Mouse (Mus musculus) retina, embryonic 14.5 days (tissue): Measurements from ENCODE around the gene Cyb561d2.
A peak's percentile ranks its signal among the peaks of the same experiment; 100 is the strongest.
"Not testable (repeated sequence)": the region's sequence is repeated elsewhere in the genome, so short reads cannot be mapped to it uniquely, and the experiment has no call there.

Experiments used
- DNase-seq: peaks from one replicate; pipeline ENCODE4 v3.0.0-alpha.2; 2015; ENCODE audit warnings: low spot score

Gene Cyb561d2

DNA sequence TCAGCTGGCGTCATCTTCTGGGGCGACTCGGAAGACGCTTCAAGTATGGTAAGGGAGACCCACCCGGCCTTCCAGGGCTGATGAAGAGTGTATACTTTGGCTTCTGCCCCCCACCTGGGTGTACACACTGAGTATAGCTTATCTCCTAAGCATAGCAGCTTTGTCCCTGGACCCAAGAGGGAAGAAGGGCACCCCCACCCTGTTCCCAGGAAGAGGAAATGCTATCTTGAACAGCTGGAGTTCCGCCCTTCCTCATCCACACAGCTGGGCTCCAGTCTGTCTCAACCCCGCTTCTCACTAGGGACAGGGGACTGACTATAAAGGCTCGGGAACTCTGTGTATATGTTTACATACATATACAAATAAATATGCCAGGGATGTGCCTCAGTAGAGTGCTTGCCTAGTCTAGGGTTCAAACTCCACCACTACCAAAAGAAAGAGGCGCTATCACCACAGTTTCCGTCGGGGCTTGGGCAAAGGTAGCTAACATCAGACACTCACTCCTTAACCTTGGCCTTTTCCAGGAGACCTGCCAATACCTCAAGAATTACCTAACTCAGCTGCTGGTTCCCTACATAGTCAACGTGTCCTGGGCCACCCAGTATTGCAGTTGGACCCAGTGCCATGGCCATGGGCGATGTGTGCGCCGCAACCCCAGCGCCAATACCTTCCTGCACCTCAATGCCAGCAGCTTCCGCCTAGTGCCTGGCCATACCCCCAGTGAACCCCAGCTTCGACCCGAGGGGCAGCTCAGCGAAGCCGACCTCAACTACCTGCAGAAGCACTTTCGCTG is 29.7 kb upstream of the Cyb561d2 start:
- no peak for DNase-seq

DNA sequence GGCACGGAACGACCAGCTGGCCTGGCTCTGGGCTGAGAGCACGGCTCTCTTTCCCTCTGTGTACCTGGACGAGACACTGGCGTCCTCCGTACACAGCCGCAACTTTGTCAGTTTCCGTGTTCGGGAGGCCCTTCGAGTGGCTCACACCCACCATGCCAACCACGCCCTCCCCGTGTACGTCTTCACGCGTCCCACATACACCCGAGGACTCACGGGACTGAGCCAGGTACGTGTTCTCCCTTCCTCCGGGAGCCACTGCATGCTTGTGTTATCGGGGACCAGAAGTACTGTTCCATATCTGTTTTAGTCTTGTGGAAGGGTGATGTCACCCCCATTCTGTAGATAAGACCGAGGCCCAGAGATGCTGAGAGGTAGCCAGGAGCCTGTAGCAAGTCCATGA is 28.9 kb upstream of the Cyb561d2 start:
- no peak for DNase-seq

DNA sequence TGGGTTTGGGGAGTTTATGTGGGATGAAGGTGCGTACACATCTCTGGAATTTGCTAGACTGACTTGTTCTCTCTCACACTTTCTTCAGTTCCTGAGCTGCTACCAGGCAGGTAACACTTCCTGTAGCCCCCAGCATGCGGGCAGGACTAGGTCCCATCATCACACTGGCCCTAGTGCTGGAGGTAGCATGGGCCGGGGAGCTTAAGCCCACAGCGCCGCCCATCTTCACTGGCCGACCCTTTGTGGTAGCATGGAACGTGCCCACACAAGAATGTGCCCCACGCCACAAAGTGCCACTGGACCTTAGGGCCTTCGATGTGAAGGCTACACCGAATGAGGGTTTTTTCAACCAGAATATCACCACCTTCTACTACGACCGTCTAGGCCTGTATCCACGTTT is 28.0 kb upstream of the Cyb561d2 start:
- DNase-seq, result no peak

DNA sequence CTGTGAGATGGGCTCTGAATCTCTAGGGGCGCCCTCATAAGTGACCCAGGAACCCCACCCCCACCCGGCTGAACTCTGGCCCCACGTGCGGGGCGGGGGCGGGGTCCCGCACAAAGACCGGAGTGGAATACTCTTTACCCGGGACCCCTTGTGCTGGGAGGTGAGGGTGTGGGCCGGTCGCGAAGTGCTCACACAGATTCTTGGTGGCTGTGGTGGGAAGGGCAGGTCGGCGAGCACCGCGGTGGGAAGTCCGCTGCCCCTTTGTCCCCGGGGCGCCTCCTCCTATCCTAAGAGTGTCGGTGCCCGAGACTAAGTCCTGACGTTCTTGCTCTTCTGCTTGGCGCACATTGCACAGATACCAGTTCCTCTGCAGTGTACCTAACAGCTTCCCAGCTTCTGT is 27.3 kb upstream of the Cyb561d2 start:
- DNase-seq, result no peak

DNA sequence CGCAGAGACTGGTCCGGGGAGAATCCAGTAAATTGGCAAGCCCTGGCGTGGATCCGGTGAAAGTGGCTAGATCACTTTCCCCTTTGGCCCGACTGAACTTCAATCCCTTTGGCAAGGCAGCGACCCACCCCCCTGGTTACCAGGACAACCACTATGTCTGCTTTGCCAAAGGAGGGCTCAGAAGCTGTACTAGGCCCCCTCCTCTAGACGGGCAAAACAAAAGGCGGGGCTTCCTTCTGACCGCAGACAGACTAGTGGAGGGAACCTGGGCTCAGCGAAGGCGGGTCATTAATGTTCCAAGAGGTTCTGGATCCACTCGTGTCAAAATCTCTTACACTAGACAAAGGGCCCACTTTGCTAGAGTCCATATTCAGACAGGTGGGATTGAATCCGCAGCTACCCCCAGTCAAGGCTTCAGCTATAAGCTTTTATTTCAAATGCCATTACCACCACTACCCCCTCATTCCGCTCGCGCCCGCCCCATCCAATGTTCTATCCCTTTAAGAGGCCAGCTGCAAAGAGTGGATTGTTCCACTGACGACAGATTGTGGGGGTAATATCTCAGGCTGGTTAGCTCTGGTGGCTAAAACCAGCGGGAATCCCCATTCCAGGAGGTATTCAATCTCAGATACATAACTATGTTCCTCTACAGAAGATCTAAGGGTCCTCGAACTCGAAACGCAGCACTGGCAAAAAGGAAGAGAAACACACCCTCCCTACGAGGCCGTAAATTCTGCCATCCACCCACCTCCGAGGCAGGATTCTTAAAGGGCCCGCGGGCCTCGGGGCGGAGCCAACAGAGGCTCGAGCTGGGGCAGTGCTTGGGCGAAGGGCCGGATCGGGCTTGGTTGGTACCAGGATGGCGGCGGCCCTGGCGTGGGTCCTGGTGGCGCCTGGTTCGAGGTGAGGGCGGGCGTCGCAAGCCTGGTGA is 26.6 kb upstream of the Cyb561d2 start:
- DNase-seq, result peak; percentile 91

DNA sequence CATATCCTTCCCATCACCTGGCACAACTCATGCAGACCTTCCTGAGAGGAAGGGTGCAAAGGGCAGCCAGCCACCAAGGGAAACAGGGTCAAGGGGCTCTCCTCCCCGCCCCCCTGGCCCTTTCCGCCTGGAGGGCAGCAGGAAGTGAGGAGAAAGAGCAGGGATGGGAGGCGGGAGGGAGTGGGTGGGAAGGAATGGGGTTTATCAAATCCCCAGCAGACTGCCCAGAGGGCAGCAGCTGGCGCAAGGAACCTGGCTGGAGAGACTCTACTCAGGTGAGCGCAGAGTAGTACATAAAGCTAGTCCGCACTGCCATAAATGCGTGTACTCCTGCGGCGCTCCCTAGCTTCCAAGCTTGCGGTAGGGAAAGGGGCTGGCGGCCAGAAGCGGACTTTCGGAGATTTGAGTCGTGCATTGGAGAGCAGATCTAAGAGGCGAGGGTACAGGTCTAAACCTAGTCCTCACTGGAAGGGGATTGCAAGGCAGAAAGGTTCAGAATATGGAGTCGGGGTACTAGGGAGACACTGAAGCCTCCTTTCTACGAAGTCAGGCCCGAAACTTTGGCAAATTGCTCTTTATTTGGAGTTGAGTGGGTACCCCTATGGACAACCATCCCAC is 25.8 kb upstream of the Cyb561d2 start, which contains the start of gene Hyal2:
TSS of gene Hyal2 (plus strand) at position 244 of the 618 bp plus-strand sequence.
- DNase-seq, result no peak

DNA sequence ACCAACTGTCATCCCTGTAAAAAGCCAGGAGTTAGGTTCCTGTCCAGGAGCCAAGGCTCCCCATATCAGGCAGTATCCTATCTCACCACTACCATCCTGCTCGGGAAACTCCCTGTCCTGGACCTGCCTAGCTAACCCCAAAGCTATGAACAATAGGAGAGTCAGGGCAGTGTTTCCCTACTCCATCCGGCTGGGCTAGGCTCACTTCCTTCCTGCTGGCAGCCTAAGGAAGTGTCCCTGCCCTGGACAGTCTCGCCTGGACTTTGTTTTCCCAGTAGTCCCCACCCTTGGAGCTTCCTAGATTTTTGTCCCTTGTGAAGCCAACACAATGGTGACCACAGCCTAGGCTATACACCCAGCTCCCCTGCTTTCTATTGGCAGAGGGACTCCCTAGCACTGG is 24.9 kb upstream of the Cyb561d2 start:
- DNase-seq, result no peak

DNA sequence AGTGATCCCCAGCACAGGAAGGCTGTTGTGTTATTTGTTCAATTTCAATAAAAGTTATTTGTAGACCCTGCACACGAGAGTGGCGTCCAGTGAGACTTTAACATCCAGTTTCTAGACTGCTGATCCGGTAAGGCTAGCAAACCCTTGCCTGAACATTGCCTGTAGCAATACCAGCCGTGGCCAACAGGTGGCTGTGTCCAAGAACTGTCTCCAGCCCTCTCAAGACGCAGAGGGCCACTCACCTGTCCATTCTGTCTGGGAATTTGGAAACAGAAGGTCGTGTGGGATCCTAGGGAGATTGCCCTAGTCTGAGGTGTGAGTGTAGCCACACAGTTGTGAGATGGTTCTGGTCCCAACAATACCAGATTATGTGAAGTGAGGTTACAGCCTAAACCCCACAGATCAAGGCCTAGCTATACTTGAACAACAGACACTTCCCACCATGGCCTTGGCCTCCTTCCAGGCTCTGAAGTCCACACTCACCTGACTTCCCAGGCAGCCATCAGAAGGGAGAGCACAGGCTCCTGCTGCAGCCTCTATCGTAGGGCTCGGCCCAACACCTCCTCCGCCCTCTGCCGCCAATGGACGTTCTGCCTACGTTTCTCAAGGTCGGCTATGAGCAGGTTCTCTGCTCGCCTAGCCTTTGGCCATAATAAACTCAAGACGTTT is 24.2 kb upstream of the Cyb561d2 start:
- peak; percentile 84 for DNase-seq

DNA sequence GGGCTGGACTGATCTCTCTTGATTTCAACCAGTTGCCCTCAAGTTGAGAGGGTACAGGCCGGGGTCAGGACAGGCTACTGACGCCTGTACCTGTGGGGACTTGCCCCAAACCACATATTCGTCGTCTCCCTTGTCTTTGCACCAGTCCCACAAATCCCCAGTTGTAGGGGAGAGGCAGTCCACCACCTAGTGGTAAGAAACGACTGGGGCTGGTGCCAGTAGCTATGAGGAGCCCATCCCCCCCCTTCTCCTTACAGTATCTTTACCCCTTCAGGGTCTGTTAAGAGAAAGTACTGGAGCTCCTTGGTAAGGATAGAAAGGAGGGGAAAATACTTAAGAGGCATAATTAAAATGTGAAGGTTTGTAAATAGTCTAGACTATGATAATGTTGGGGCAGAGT is 23.6 kb upstream of the Cyb561d2 start:
- DNase-seq, result not testable (repeated sequence)

DNA sequence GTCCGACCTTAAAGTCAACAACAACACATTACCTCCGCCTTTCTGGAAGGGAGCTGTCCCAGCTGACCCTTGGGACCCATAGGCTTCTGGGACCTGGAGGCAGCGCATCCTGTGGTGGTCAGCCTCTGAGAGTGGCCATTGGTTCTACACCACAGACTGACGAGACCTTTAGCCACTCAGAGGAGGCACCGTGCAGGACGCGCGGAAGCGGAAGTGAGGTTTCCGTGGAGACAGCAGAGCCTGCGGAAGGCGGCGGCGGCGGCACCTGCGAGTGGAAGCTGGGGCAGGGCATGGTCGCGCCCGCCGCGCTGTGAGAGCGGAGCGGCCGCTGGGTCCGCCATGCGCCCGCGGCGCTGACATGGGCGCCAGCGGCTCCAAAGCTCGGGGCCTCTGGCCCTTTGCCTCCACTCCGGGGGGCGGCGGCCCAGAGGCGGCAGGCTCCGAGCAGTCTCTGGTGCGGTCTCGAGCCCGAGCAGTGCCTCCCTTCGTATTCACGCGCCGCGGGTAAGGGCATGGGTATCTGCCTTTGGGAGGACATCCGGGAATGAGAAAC is 21.1 kb upstream of the Cyb561d2 start, which contains the start of gene Tusc2:
TSS of gene Tusc2 (plus strand) at position 227 of the 553 bp plus-strand sequence.
- peak; percentile 93 for DNase-seq

DNA sequence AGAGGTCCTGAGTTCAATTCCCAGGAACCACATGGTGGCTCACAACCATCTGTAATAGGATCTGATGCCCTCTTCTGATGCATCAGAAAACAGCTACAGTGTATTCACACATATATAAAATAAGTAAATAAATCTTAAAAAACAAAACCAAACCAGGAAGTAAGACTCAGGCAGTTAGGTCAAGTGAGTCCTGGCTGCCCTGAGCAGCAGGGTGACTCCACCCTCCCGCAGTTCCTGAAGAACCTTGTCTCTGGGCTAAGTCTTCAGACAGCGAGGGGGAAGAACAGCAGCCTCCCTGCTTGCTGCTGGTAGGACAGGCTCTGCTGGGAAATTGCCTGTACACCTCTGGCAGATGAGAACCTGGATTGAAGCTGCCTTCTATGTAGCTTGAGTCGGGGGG is 14.4 kb upstream of the Cyb561d2 start:
- no peak for DNase-seq

DNA sequence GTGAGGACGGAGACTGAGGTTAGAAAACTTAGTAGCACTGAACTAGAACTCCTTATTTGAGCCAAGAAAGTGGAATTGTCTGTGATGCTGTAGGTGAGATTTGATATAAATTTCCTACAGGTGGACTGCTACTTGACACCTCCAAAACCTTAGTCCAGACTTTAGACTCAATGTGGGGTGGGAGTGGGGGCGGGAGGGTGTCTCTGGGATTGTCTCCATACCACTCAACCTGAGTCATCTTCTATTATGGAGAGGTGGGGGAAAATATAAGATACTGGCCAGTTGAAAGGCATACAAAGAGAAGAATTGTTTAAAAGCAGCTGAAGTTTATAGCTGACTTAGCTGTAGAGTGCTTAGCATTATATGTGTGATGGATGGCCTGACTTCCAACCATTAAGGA is 13.7 kb upstream of the Cyb561d2 start:
- no peak for DNase-seq

DNA sequence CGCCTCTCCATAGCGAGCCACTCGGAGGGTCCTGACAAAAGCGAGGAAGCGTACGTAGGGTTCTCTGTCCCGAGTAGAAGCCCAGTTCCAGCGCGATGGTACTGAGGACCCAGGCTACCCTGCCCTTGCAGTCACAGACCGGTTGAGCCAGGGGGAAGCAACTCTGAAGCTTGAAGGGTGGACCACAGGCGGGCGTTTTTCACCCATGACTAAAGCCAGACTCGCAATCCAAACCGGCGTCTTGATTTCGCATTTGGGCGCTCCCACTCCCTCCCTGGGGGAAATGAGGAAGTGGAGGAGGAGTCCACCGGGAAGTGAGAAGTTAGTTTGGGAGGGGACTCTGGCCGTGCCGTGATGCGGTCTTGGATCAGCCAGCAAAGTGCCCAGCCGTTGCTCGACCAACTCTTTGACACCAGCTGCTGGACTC is 13.1 kb upstream of the Cyb561d2 start:
- DNase-seq, result peak; percentile 60

DNA sequence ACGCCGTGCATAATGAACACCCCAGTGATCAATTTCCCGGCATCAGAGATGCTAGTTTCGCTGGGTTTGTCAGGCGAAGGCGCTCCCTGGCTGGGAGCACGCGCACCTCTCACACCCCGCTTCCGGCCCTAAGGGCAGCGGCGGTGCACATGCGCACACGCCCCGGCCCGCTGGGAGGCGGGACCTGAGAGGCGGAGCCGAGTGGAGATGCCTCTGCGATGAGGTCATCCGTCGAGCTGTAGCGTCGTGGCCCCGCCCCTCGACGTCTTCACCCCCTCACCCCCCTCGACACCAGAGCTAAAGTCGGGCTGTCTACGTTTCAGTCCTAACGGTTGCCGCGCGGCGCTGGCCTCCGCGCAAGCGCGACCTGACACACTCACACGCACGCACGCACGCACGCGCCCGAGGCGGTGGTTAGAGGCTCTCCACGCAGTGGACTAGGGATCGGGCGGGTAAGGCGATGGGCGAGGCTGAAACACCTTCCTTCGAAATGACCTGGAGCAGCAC is 12.4 kb upstream of the Cyb561d2 start:
- DNase-seq, result peak; percentile 99

DNA sequence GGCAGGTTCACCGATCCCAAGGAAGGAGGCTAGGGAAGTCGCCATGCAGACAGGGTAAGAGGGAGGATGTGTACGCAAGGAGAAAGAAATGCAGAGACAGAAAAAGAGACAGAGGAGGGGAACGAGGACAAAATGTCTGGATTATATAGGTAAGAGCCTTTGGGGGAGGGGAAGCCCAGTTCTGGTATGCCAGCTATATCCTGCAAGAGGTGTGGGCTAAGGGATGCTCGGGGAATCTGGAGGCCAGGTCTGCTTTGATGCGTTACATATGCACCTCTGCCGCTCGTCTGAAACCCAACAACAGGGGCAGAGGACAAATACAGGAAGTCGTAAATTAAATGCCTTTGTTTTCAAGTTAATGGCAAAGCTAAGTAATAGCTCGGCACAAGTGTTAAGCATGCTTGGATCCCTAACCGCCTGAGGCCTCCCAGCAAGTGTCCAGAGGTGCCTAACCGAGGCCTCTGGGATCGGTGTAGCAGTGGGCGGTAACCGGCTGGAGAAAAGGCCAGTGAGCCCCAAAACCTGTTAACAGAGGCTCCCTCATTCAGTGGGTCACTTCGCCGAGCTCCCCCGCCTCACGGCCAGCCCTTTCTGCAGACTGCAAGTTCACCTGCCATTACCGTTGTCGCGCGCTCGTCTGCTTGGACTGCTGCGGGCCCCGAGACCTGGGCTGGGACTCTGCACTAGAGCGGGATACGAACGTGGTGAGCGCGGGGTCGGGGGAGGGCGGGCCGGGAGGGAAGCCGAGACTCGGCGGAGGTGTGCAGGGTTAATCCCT is 11.7 kb upstream of the Cyb561d2 start:
- no peak for DNase-seq

DNA sequence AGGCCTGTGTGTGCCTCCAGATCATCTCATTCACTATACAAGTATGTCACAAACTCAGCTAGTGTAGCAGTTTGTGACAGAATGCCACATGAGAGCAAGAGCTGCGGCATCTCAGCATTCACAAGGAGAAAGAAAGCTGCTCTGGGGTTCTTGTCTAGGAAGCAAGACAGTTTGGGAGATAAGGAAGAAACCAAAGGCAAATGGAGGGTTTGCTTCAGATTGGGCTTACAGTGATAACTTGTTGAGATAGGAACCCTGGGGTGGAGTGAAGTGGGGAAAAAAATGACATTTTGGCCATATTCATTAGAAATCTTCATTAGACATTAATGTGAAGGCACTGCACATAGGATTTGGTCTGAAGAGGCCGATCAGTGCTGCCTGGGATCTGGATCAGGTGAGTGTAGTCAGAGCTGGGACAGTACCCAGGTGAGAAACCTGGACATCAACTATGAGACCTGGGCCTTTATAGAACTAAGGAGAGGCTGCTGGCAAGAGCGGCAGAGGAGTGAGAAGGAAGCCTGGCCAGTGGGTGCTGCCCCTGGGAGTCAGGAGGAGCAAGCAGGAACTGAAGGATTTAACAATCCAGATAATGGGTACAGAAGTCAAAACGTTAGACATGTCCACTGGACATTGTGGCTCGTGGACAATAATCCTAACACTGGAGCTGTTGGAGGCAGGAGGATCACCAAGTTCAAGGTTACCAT is 10.8 kb upstream of the Cyb561d2 start:
- DNase-seq, result no peak

DNA sequence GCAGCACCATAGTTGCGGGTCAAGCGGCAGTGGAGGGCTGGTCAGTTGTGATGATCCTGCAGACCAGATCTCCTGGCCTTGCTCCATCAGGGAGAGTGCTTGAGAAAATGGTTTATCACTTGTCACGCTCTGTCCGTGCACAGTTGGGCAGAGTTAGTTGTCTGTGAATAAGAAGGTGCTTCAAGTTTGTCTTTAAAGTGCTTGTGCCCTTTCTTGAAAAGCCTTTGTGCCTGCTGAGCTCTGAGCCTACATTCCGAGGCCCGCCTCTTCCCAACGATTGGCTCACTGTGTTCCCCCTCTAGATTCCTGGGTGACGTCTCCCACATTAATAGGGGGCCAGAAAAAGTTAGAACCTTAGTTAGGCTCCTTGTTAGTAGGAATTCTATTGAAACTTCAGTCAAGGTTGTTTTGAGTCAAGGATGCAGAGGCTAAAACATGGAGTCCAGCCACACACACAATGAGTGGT is 9.9 kb upstream of the Cyb561d2 start:
- no peak for DNase-seq

DNA sequence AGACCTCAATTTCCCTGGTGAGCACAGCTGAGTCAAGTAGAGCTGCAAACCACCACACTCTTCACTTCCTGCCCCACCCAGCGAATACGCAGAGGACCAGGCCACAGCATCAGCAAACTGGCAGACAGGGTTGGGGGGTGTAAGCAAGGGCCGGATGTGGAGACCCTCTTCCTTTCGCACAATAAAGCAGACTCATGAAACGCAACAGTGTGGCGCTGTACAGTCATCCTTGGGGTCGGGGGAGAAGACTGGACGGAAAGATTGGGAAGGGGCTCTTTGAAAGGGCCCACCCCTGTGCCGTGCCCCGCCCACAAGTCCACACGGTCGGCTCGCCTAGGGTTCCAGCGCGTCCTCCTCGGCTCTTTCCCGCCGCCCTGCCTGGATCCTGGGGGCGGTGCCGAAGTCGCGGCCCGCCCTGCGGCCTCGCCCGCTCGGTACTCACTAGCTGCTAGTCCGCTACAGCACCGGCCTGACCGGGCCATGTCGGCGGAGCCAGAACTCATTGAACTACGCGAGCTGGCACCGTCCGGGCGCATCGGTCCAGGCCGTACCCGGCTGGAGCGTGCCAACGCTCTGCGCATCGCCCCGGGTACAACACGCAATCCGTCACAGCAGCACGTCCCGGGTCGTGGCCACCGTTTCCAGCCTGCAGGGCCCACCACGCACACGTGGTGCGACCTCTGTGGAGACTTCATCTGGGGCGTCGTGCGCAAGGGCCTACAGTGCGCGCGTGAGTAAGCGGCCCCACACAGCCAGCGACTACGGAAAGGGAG is 9.3 kb upstream of the Cyb561d2 start, which contains the start of gene Rassf1:
TSS of gene Rassf1 (plus strand) at position 439 of the 773 bp plus-strand sequence.
- DNase-seq, result peak; percentile 62
